Mouse (Mus musculus) heart, embryonic 14.5 days (tissue): ENCODE measurements around the gene Pid1. TPM values are rescaled to one million over a fixed set of nuclear protein-coding genes. Genes with fewer than 3 reads are reported as not detected.
"Not testable (repeated sequence)": the region's sequence is repeated elsewhere in the genome, so short reads cannot be mapped to it uniquely, and the experiment has no call there.

Experiments used
- ATAC-seq: fragments of 200-750 bp; cut with Nextera tagmentation; 2 replicates; pipeline ENCODE4 v1.8.0; 2017; ENCODE audit warnings: low read depth, moderate TSS enrichment; ENCODE audit not compliant: insufficient number of reproducible peaks, insufficient read depth, low FRiP score
- H3K27ac ChIP-seq, 2 experiments: fragments of 200-500 bp in 1 of 2; fragments of 300-500 bp in 1 of 2; sonication (generic) in 1 of 2; replicated peaks in 1 of 2; 2 replicates each; pipeline ENCODE4 v1.5.1; 2012 to 2014; ENCODE audit warnings: low read depth in 2 of 2, low read length in 2 of 2, control low read depth in 1 of 2, mild to moderate bottlenecking in 1 of 2, mixed read lengths in 1 of 2; ENCODE audit not compliant: control insufficient read depth in 1 of 2, insufficient read depth in 1 of 2
- H3K27me3 ChIP-seq: fragments of 300-500 bp; sonication (generic); 2 replicates; pipeline ENCODE4 v1.6.1; 2014; ENCODE audit warnings: mild to moderate bottlenecking, low read length, control low read depth; ENCODE audit not compliant: control insufficient read depth, insufficient read depth
- H3K36me3 ChIP-seq: fragments of 300-500 bp; sonication (generic); 2 replicates; pipeline ENCODE4 v1.6.1; 2014; ENCODE audit warnings: mild to moderate bottlenecking, control low read depth, low read length, mixed read lengths; ENCODE audit not compliant: control insufficient read depth, insufficient read depth
- H3K4me1 ChIP-seq, 2 experiments: fragments of 200-500 bp in 1 of 2; fragments of 300-500 bp in 1 of 2; sonication (generic) in 1 of 2; 2 replicates each; pipeline ENCODE4 v1.6.1; 2012 to 2014; ENCODE audit warnings: low read length in 2 of 2, control low read depth in 1 of 2, mixed read lengths in 1 of 2; ENCODE audit not compliant: control insufficient read depth in 2 of 2, insufficient read depth in 2 of 2
- H3K4me2 ChIP-seq: fragments of 300-500 bp; sonication (generic); 2 replicates; pipeline ENCODE4 v1.6.1; 2014; ENCODE audit warnings: mild to moderate bottlenecking, low read length
- H3K4me3 ChIP-seq, 2 experiments: fragments of 200-500 bp in 1 of 2; fragments of 300-500 bp in 1 of 2; sonication (generic) in 1 of 2; 2 replicates each; pipeline ENCODE4 v1.5.1; 2012 to 2014; ENCODE audit warnings: low read length in 2 of 2, mild to moderate bottlenecking in 2 of 2, control low read depth in 1 of 2, low read depth in 1 of 2, moderate library complexity in 1 of 2; ENCODE audit not compliant: control insufficient read depth in 1 of 2, insufficient read depth in 1 of 2
- H3K9ac ChIP-seq: fragments of 300-500 bp; sonication (generic); 2 replicates; pipeline ENCODE4 v1.6.1; 2014; ENCODE audit warnings: mild to moderate bottlenecking, low read length
- H3K9me3 ChIP-seq: fragments of 300-500 bp; sonication (generic); 2 replicates; pipeline ENCODE4 v1.6.1; 2016; ENCODE audit warnings: low read length, control low read depth; ENCODE audit not compliant: control insufficient read depth
- WGBS: fragments of 180-500 bp; shearing (Covaris S2); extraction: QIAGEN DNeasy Blood & Tissue Kit; methylation state at CpG from one replicate; pipeline ENCODE4 v1.1.7; 2014; 5-methylcytosine and 5-hydroxymethylcytosine counted together
- polyA plus RNA-seq: library from polyadenylated mRNA; unstranded; fragments of >200 nt; fragmentation: Nextera tagmentation; extraction: Ambion mirVana; gene quantifications from 2 replicates; pipeline ENCODE4 v1.2.1, GENCODE M21; 2014

Pid1 gene
- polyA plus RNA-seq, 1 experiment from 2014 or later = 11.2 TPM

GRCm38 (mm10) chr1:84230431-84230830 lies 133.5 kb downstream of the Pid1 start:
- Histone ChIP-seq H3K27me3 (no peaks in the 10 kb centered on the region), H3K4me3 (no peak overlapping the region), H3K4me2 (no peak overlapping the region), H3K4me1 (no peaks in the 10 kb centered on the region), H3K36me3 (no peaks in the 10 kb centered on the region), H3K27ac (no peak overlapping the region), H3K9ac (no peak overlapping the region), H3K9me3 (no peaks in the 10 kb centered on the region)
- no peak for ATAC-seq
- 72% methylated on average over 2 of the region's 2 CpGs for WGBS

- ATAC-seq = no peak
- no peak overlapping the region for H3K4me2 ChIP-seq
- WGBS = 84% methylated on average over 7 of the region's 7 CpGs
Observed at GRCm38 (mm10) chr1:84225626-84226025, 138.4 kb downstream of the Pid1 start.

GRCm38 (mm10) chr1:84222051-84222450 lies 141.9 kb downstream of the Pid1 start:
- Histone ChIP-seq H3K36me3 (no peaks in the 10 kb centered on the region), H3K27me3 (no peaks in the 10 kb centered on the region), H3K4me2 (no peak overlapping the region), H3K4me3 (no peak overlapping the region), H3K9me3 (no peaks in the 10 kb centered on the region), H3K27ac (no peak overlapping the region), H3K4me1 (no peaks in the 10 kb centered on the region), H3K9ac (no peak overlapping the region)
- 85% methylated on average over 1 of the region's 1 CpGs for WGBS
- ATAC-seq = no peak

More at GRCm38 (mm10) chr1:84225626-84226025, 138.4 kb downstream of the Pid1 start:
- no peak overlapping the region for H3K27ac ChIP-seq
- H3K9ac ChIP-seq = no peak overlapping the region
- H3K27me3 ChIP-seq = no peaks in the 10 kb centered on the region
- H3K36me3 ChIP-seq = no peaks in the 10 kb centered on the region
- no peaks in the 10 kb centered on the region for H3K9me3 ChIP-seq
- no peak overlapping the region for H3K4me3 ChIP-seq
- no peaks in the 10 kb centered on the region for H3K4me1 ChIP-seq

- ATAC-seq = no peak
- no peak overlapping the region for H3K9ac ChIP-seq
Observed at GRCm38 (mm10) chr1:84218605-84219004, 145.4 kb downstream of the Pid1 start.

GRCm38 (mm10) chr1:84217777-84218176 lies 146.2 kb downstream of the Pid1 start:
- Histone ChIP-seq H3K4me2 (no peak overlapping the region), H3K9ac (no peak overlapping the region), H3K4me3 (no peak overlapping the region), H3K36me3 (no peaks in the 10 kb centered on the region), H3K27me3 (no peaks in the 10 kb centered on the region), H3K27ac (no peak overlapping the region), H3K9me3 (no peaks in the 10 kb centered on the region), H3K4me1 (no peaks in the 10 kb centered on the region)
- no peak for ATAC-seq
- WGBS = 19% methylated on average over 2 of the region's 2 CpGs

More at GRCm38 (mm10) chr1:84218605-84219004, 145.4 kb downstream of the Pid1 start:
- Histone ChIP-seq H3K36me3 (no peaks in the 10 kb centered on the region), H3K27me3 (no peaks in the 10 kb centered on the region), H3K4me2 (no peak overlapping the region), H3K9me3 (no peaks in the 10 kb centered on the region), H3K4me3 (no peak overlapping the region), H3K27ac (no peak overlapping the region), H3K4me1 (no peaks in the 10 kb centered on the region)
- 51% methylated on average over 7 of the region's 7 CpGs for WGBS

- Histone ChIP-seq H3K4me3 (no peak overlapping the region), H3K4me2 (no peak overlapping the region), H3K27ac (no peak overlapping the region), H3K4me1 (no peaks in the 10 kb centered on the region), H3K9ac (no peak overlapping the region), H3K36me3 (no peaks in the 10 kb centered on the region), H3K9me3 (no peaks in the 10 kb centered on the region), H3K27me3 (no peaks in the 10 kb centered on the region)
- 73% methylated on average over 9 of the region's 9 CpGs for WGBS
- no peak for ATAC-seq
Observed at GRCm38 (mm10) chr1:84211507-84211906, 152.5 kb downstream of the Pid1 start.

- 92% methylated on average over 3 of the region's 3 CpGs for WGBS
- not testable (repeated sequence) for H3K27ac ChIP-seq, H3K4me3 ChIP-seq, H3K9ac ChIP-seq, ATAC-seq, H3K36me3 ChIP-seq, H3K4me2 ChIP-seq, H3K9me3 ChIP-seq, H3K27me3 ChIP-seq, H3K4me1 ChIP-seq
Observed at GRCm38 (mm10) chr1:84205746-84206145, 158.2 kb downstream of the Pid1 start.

GRCm38 (mm10) chr1:84203494-84203893 lies 160.5 kb downstream of the Pid1 start:
- no peak for ATAC-seq
- Histone ChIP-seq H3K27ac (no peak overlapping the region), H3K4me3 (no peak overlapping the region), H3K27me3 (no peaks in the 10 kb centered on the region), H3K4me1 (no peaks in the 10 kb centered on the region), H3K9ac (no peak overlapping the region), H3K4me2 (no peak overlapping the region), H3K9me3 (no peaks in the 10 kb centered on the region), H3K36me3 (no peaks in the 10 kb centered on the region)
- WGBS = 83% methylated on average over 4 of the region's 4 CpGs
